Mouse (Mus musculus): ENCODE measurements at regions not wholly inside any gene's neighbourhood (a gene's known extent, or its start where the extent isn't known, plus 50 kb on each side); places are given as distances from the start of the nearest gene placed in this dataset.

- TF ChIP-seq CTCF (IDR thresholded peaks at IDR 0.05; ENCODE audit: borderline replicate concordance, extremely low read depth, insufficient read depth, insufficient read length) (no peak), POLR2A (IDR thresholded peaks at IDR 0.05; ENCODE audit: borderline replicate concordance, extremely low read depth, insufficient read depth, insufficient read length, poor library complexity, severe bottlenecking) (no peak)
Measured at GRCm38 (mm10) chr17:50391207-50391606, 97.8 kb upstream of the Dazl start.

Data from brain, embryonic 14.5 days (tissue).